Mouse (Mus musculus): Measurements from ENCODE around the gene Galnt7.

GRCm38 (mm10) chr8:57478406-57478805 is 174.4 kb downstream of the Galnt7 start:
- no peak for TF ChIP-seq POLR2AphosphoS2 (IDR thresholded peaks at IDR 0.05; ENCODE audit: low read depth, low read length)
- no peak for TF ChIP-seq NRF1 (IDR thresholded peaks at IDR 0.05; ENCODE audit: low read depth, low read length)
- TF ChIP-seq EP300 (IDR thresholded peaks at IDR 0.05; ENCODE audit: low read length): no peak
- TF ChIP-seq POLR2A (IDR thresholded peaks at IDR 0.05; ENCODE audit: low read depth, low read length): no peak
- TF ChIP-seq ETS1 (conservative IDR thresholded peaks at IDR 0.05; ENCODE audit: low read depth, low read length): no peak
- TF ChIP-seq MYC (IDR thresholded peaks at IDR 0.05; ENCODE audit: low read depth, low read length): no peak
- TF ChIP-seq ZKSCAN1 (IDR thresholded peaks at IDR 0.05; ENCODE audit: borderline replicate concordance, low read depth, low read length): no peak
- TF ChIP-seq BHLHE40 (IDR thresholded peaks at IDR 0.05; ENCODE audit: low read depth, low read length): no peak
- TF ChIP-seq MAX (IDR thresholded peaks at IDR 0.05; ENCODE audit: low read length): no peak
- TF ChIP-seq CTCF (conservative IDR thresholded peaks at IDR 0.05 in 1 of 2, IDR thresholded peaks at IDR 0.05 in 1 of 2; ENCODE audit: low read depth in 2 of 2, low read length in 2 of 2): no peak

Measured in CH12.LX (cell line).